In genomic region chr10:14210445-14210844, GRCm38 (mm10) we compare ENCODE assay signal across 15 mouse cellular contexts.
DNase-seq lines count a peak whose midpoint lies in the region.
"Had no signal": no experiment of that assay in that cellular context is flagged by ENCODE, and none has a peak within 500 bp of the region (broad histone marks: within the 10 kb centered on the region; RNA-seq: fewer than 3 reads in every experiment).

No protein-coding gene starts in this region.

- DNase-seq in layer of hippocampus, adult 8-10 months (ENCODE audit: low spot score in 2 of 2): peak; percentile 67 to 69
- DNase-seq in layer of hippocampus, postnatal 25 days (ENCODE audit: extremely low spot score in 1 of 2, low spot score in 1 of 2): no peak
- DNase-seq in frontal cortex, postnatal 10 days (ENCODE audit: low spot score in 2 of 2): peak; percentile 67 to 69
- peak; percentile 84 to 87 for DNase-seq in left cerebral cortex, postnatal 36 days (ENCODE audit: low spot score in 2 of 2)
- peak; percentile 86 for DNase-seq in right cerebral cortex, postnatal 4 days
- no peak for DNase-seq in spleen, postnatal 14 days (ENCODE audit: low spot score in 2 of 2)
- DNase-seq in MN1 (ENCODE audit: low spot score): no peak
- DNase-seq: adrenal gland, adult 8-10 months; cerebellum, adult 8-10 months; gastrocnemius, postnatal 36 days; heart, postnatal 4 days; kidney, adult 8-10 months; kidney, postnatal 36 days; lung, postnatal 10 days; thymus, postnatal 14 days had no signal

- intact Hi-C loops in left cerebral cortex, postnatal 36 days (cut with DNase I): loop anchor here (2.0 to 5.0 kb wide), 3 partner anchors 14 to 243 kb away; partner anchors contain the start of gene Hivep2

Comparison
In these comparisons a context has a peak if more than half of its experiments do, and no peak if none do; other contexts are left out.
1. DNase-seq: peak in layer of hippocampus, adult 8-10 months (2 of 2), frontal cortex, postnatal 10 days (2 of 2), left cerebral cortex, postnatal 36 days (2 of 2) and right cerebral cortex, postnatal 4 days (single experiment); none in layer of hippocampus, postnatal 25 days (0 of 2), spleen, postnatal 14 days (0 of 2) and MN1 (single experiment).